Comparison of ENCODE assay signal across 12 mouse cellular contexts in genomic region chr11:105281763-105282459, GRCm38 (mm10). TPM values are rescaled to one million over a fixed set of nuclear protein-coding genes. Genes with fewer than 3 reads are reported as not detected.
A peak's percentile ranks its signal among the peaks of the same experiment; 100 is the strongest.
DNase-seq lines count a peak whose midpoint lies in the region; ATAC-seq lines count a peak whose summit lies in the region.
"Had no signal": no experiment of that assay in that cellular context is flagged by ENCODE, and none has a peak within 500 bp of the region (broad histone marks: within the 10 kb centered on the region; RNA-seq: fewer than 3 reads in every experiment).

No protein-coding gene starts in this region.

- H3K4me3 ChIP-seq in heart, embryonic 16.5 days (ENCODE audit: low read length), result no peak overlapping the region
- H3K4me3 ChIP-seq in embryonic facial prominence, embryonic 13.5 days, result no peak overlapping the region
- no peak overlapping the region for H3K4me3 ChIP-seq in intestine, embryonic 15.5 days (replicated peaks)
- H3K4me3 ChIP-seq: liver, embryonic 15.5 days had no signal

- no peaks in the 10 kb centered on the region for H3K9me3 ChIP-seq in heart, embryonic 16.5 days (replicated peaks; ENCODE audit: control insufficient read depth, low read length)
- H3K9me3 ChIP-seq in embryonic facial prominence, embryonic 13.5 days, result no peaks in the 10 kb centered on the region
- H3K9me3 ChIP-seq in intestine, embryonic 15.5 days, result no peaks in the 10 kb centered on the region
- H3K9me3 ChIP-seq: liver, embryonic 15.5 days had no signal

- ATAC-seq in heart, embryonic 16.5 days (replicated peaks; ENCODE audit: extremely low read depth, insufficient read depth, low FRiP score), result no peak
- ATAC-seq in embryonic facial prominence, embryonic 13.5 days (ENCODE audit: insufficient number of reproducible peaks, insufficient read depth, low FRiP score, low TSS enrichment, low read depth), result no peak
- no peak for ATAC-seq in intestine, embryonic 15.5 days

- H3K36me3 ChIP-seq in heart, embryonic 16.5 days (ENCODE audit: control insufficient read depth, insufficient read depth), result peaks cover 26% of the 10 kb centered on the region
- H3K36me3 ChIP-seq in embryonic facial prominence, embryonic 13.5 days, result peaks cover 57% of the 10 kb centered on the region
- peaks cover 7% of the 10 kb centered on the region; the same call in 1 of the 2 replicates for H3K36me3 ChIP-seq in intestine, embryonic 15.5 days

- H3K27ac ChIP-seq in heart, embryonic 16.5 days (ENCODE audit: low read length), result peak overlapping the region; percentile 40; the same call in 1 of the 2 replicates
- H3K27ac ChIP-seq in embryonic facial prominence, embryonic 13.5 days, result peak overlapping the region; percentile 58
- no peak overlapping the region for H3K27ac ChIP-seq in intestine, embryonic 15.5 days
- H3K27ac ChIP-seq: liver, embryonic 15.5 days had no signal

- H3K4me2 ChIP-seq in heart, embryonic 16.5 days (ENCODE audit: low read depth, low read length), result no peak overlapping the region
- H3K4me2 ChIP-seq in embryonic facial prominence, embryonic 13.5 days, result no peak overlapping the region
- H3K4me2 ChIP-seq in intestine, embryonic 15.5 days (replicated peaks), result no peak overlapping the region
- H3K4me2 ChIP-seq: liver, embryonic 15.5 days had no signal

- H3K9ac ChIP-seq in heart, embryonic 16.5 days (ENCODE audit: low read length), result no peak overlapping the region
- H3K9ac ChIP-seq in embryonic facial prominence, embryonic 13.5 days, result no peak overlapping the region
- H3K9ac ChIP-seq in intestine, embryonic 15.5 days, result no peak overlapping the region
- H3K9ac ChIP-seq: liver, embryonic 15.5 days had no signal

- 72% methylated on average over 12 of the region's 12 CpGs for WGBS in heart, embryonic 16.5 days
- WGBS in embryonic facial prominence, embryonic 13.5 days, result 44% methylated on average over 12 of the region's 12 CpGs
- WGBS in intestine, embryonic 15.5 days, result 86% methylated on average over 12 of the region's 12 CpGs

- H3K27me3 ChIP-seq in heart, embryonic 16.5 days (ENCODE audit: control insufficient read depth, insufficient read depth, low read length), result no peaks in the 10 kb centered on the region
- H3K27me3 ChIP-seq in embryonic facial prominence, embryonic 13.5 days, result no peaks in the 10 kb centered on the region
- H3K27me3 ChIP-seq in intestine, embryonic 15.5 days (replicated peaks), result no peaks in the 10 kb centered on the region
- H3K27me3 ChIP-seq: liver, embryonic 15.5 days had no signal

- DNase-seq in cerebellum, adult 8-10 months, result peak; percentile 23
- DNase-seq in cerebellum, adult 11-12 months, result no peak
- no peak for DNase-seq in heart, postnatal 4 days
- DNase-seq in Muller cell, postnatal 12 days (ENCODE audit: inconsistent ontology term), result peak; percentile 40
- DNase-seq in urinary bladder, postnatal 14 days (ENCODE audit: low spot score), result no peak
- DNase-seq: adrenal gland, postnatal 25 days; thymus, postnatal 36 days had no signal

- H3K4me1 ChIP-seq in heart, embryonic 16.5 days (ENCODE audit: control insufficient read depth, insufficient read depth, low read length), result peaks cover 14% of the 10 kb centered on the region
- peaks cover 32% of the 10 kb centered on the region for H3K4me1 ChIP-seq in embryonic facial prominence, embryonic 13.5 days
- peaks cover 5% of the 10 kb centered on the region for H3K4me1 ChIP-seq in intestine, embryonic 15.5 days (replicated peaks)

RNA-seq across cellular contexts. Expression of gene Mrc2, which starts 10.5 kb away (rescaled TPM):
- polyA plus RNA-seq in heart, embryonic 16.5 days (2015; fragmentation: Nextera tagmentation; extraction: Ambion mirVana), result 6.4 and 9.9 TPM in 2 replicates
- 10 to 100 TPM; 31.5 to 32.8 TPM for total RNA-seq in heart, postnatal 4 days (2021)
- polyA plus RNA-seq in embryonic facial prominence, embryonic 13.5 days (2015; fragmentation: Nextera tagmentation; extraction: Ambion mirVana), result 30.8 and 31.1 TPM in 2 replicates
- 9.1 and 9.9 TPM in 2 replicates for polyA plus RNA-seq in intestine, embryonic 15.5 days (2015; fragmentation: Nextera tagmentation; extraction: Ambion mirVana)
- total RNA-seq: megakaryocyte-erythroid progenitor cell, adult 5-6 weeks had no signal

Comparison
In these comparisons a context has a peak if more than half of its experiments do, and no peak if none do; other contexts are left out.
1. DNase-seq: peak in cerebellum, adult 8-10 months (single experiment) and Muller cell, postnatal 12 days (single experiment); none in cerebellum, adult 11-12 months (single experiment), heart, postnatal 4 days (single experiment) and urinary bladder, postnatal 14 days (single experiment).